Mouse (Mus musculus): ENCODE measurements around the gene Tcf20. TPM values are rescaled to one million over a fixed set of nuclear protein-coding genes. Genes with fewer than 3 reads are reported as not detected.

Tcf20 gene
- total and polyA plus RNA-seq, 3 experiments, result 27.0 to 47.2 (median 29.0) TPM

DNA sequence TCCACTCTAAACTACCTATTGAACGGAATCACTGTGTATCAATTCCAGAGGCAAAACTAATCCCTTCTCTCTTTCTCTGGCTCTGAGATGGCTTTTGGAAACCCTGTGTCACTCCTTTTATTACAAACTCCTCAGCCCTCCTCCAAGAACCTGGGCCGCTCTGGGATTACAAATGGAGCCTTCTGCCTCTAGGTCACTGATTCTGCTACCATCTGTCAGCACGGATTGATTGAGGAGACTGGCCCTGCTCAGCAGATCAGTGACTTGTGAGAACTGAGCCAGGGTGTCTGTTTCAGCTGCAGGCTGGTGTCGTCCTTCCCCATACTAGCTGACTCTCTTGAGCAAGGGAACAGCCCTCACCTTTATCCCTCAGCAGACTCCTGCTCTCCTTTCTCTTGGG, 85.2 kb downstream of the Tcf20 start:
- TF ChIP-seq ZC3H11A (IDR thresholded peaks at IDR 0.05; ENCODE audit: low read depth, low read length) (no peak), NRF1 (IDR thresholded peaks at IDR 0.05; ENCODE audit: low read depth, low read length) (no peak), SIN3A (IDR thresholded peaks at IDR 0.05; ENCODE audit: low read length) (no peak), JUND (conservative IDR thresholded peaks at IDR 0.05; ENCODE audit: low read depth, low read length) (no peak), TBP (conservative IDR thresholded peaks at IDR 0.05; ENCODE audit: low read depth, low read length) (no peak), PAX5 (IDR thresholded peaks at IDR 0.05; ENCODE audit: low read length) (no peak), ETS1 (conservative IDR thresholded peaks at IDR 0.05; ENCODE audit: low read depth, low read length) (no peak), MAX (IDR thresholded peaks at IDR 0.05; ENCODE audit: low read length) (no peak), MEF2A (IDR thresholded peaks at IDR 0.05; ENCODE audit: borderline replicate concordance, low read depth, low read length) (no peak), KAT2A (IDR thresholded peaks at IDR 0.05; ENCODE audit: insufficient replicate concordance, low read length) (no peak), CHD1 (IDR thresholded peaks at IDR 0.05; ENCODE audit: low read depth, low read length) (no peak), EP300 (IDR thresholded peaks at IDR 0.05; ENCODE audit: low read length) (no peak)
- no peak for DNase-seq (ENCODE audit: extremely low read depth)
- H3K9ac ChIP-seq (ENCODE audit: insufficient read depth, low read depth), result no peak overlapping the region
- in situ Hi-C loops (cut with MboI; ENCODE audit: low pct_ligation_motif_present, low pct_unique_long_range_greater_than_20kb, low sequenced_read_pairs) (no loop called here), dilution Hi-C loops (cut with MboI; ENCODE audit: extremely low pct_ligation_motif_present, extremely low pct_unique_long_range_greater_than_20kb, low sequenced_read_pairs) (no loop called here)
- no peaks in the 10 kb centered on the region for H3K27me3 ChIP-seq (replicated peaks)
- H3K4me3 ChIP-seq (replicated peaks in 1 of 3; ENCODE audit: low read depth in 2 of 3, low read length in 2 of 3, poor library complexity in 1 of 3), result no peak overlapping the region
- peaks cover 5 to 52% of the 10 kb centered on the region in 2 experiments for H3K4me1 ChIP-seq (ENCODE audit: control insufficient read depth in 1 of 2, insufficient read depth in 2 of 2)
- H3K79me2 ChIP-seq (replicated peaks; ENCODE audit: control insufficient read depth, extremely low read depth, insufficient read depth, poor library complexity, severe bottlenecking), result peaks cover 16% of the 10 kb centered on the region
- no peak overlapping the region for H3K27ac ChIP-seq (ENCODE audit: insufficient read depth, low read depth)
- H3K4me2 ChIP-seq (ENCODE audit: insufficient read depth, low read depth, poor library complexity, severe bottlenecking), result no peak overlapping the region
- H3K36me3 ChIP-seq (replicated peaks in 1 of 2; ENCODE audit: control insufficient read depth in 1 of 2, insufficient read depth in 1 of 2, low read length in 1 of 2), result peaks cover 0 to 23% of the 10 kb centered on the region in 2 experiments
- no peaks in the 10 kb centered on the region for H3K9me3 ChIP-seq (replicated peaks; ENCODE audit: low read length)

DNA sequence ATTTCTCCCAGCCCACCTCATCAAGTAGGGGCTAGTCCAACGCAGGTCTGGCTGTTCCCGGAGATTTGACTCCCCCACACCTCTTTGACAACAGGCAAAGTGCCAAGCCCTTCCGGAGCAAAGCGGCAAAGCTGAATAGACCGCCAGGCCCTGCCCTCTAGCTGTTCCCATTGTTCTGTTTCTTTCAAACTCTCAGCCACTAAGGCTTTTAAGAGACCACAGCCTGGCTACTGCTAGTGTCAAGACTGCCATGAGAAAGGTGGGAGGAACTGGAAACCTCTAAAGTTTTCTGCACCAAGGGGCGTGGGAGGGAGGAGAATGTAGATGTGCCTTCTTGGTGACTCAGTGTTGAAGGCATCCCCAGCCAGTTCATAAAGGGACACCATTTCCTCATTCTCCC, 86.4 kb downstream of the Tcf20 start:
- H3K9me3 ChIP-seq (replicated peaks; ENCODE audit: low read length), result no peaks in the 10 kb centered on the region
- H3K27me3 ChIP-seq (replicated peaks), result no peaks in the 10 kb centered on the region
- no peak for TF ChIP-seq ZMIZ1 (IDR thresholded peaks at IDR 0.05; ENCODE audit: low read depth, low read length)
- TF ChIP-seq NELFE (IDR thresholded peaks at IDR 0.05; ENCODE audit: low read depth, low read length), result no peak
- TF ChIP-seq IRF4 (IDR thresholded peaks at IDR 0.05; ENCODE audit: low read depth, low read length), result no peak
- TF ChIP-seq JUN (IDR thresholded peaks at IDR 0.05; ENCODE audit: insufficient read depth, low read depth, low read length), result no peak
- no peak for TF ChIP-seq MAZ (IDR thresholded peaks at IDR 0.05; ENCODE audit: low read depth, low read length)
- no peak for TF ChIP-seq JUND (conservative IDR thresholded peaks at IDR 0.05; ENCODE audit: low read depth, low read length)
- in situ Hi-C loops (cut with MboI; ENCODE audit: low pct_ligation_motif_present, low pct_unique_long_range_greater_than_20kb, low sequenced_read_pairs) (no loop called here), dilution Hi-C loops (cut with MboI; ENCODE audit: extremely low pct_ligation_motif_present, extremely low pct_unique_long_range_greater_than_20kb, low sequenced_read_pairs) (no loop called here)
- H3K4me2 ChIP-seq (ENCODE audit: insufficient read depth, low read depth, poor library complexity, severe bottlenecking), result no peak overlapping the region
- H3K4me3 ChIP-seq (replicated peaks in 1 of 3; ENCODE audit: low read depth in 2 of 3, low read length in 2 of 3, poor library complexity in 1 of 3), result no peak overlapping the region
- H3K27ac ChIP-seq (ENCODE audit: insufficient read depth, low read depth), result no peak overlapping the region
- H3K79me2 ChIP-seq (replicated peaks; ENCODE audit: control insufficient read depth, extremely low read depth, insufficient read depth, poor library complexity, severe bottlenecking), result peaks cover 22% of the 10 kb centered on the region
- no peak overlapping the region for H3K9ac ChIP-seq (ENCODE audit: insufficient read depth, low read depth)
- H3K36me3 ChIP-seq (replicated peaks in 1 of 2; ENCODE audit: control insufficient read depth in 1 of 2, insufficient read depth in 1 of 2, low read length in 1 of 2), result peaks cover 0 to 23% of the 10 kb centered on the region in 2 experiments
- no peak for DNase-seq (ENCODE audit: extremely low read depth)
- peaks cover 5 to 57% of the 10 kb centered on the region in 2 experiments for H3K4me1 ChIP-seq (ENCODE audit: control insufficient read depth in 1 of 2, insufficient read depth in 2 of 2)

Measured in CH12.LX (cell line).